Mouse (Mus musculus): ENCODE results near the gene Arhgef19. TPM values are rescaled to one million over a fixed set of nuclear protein-coding genes. Genes with fewer than 3 reads are reported as not detected.

Gene Arhgef19
- total RNA-seq, 4 experiments from 2014 or later: 13.7 to 18.3 (median 15.8) TPM

DNA sequence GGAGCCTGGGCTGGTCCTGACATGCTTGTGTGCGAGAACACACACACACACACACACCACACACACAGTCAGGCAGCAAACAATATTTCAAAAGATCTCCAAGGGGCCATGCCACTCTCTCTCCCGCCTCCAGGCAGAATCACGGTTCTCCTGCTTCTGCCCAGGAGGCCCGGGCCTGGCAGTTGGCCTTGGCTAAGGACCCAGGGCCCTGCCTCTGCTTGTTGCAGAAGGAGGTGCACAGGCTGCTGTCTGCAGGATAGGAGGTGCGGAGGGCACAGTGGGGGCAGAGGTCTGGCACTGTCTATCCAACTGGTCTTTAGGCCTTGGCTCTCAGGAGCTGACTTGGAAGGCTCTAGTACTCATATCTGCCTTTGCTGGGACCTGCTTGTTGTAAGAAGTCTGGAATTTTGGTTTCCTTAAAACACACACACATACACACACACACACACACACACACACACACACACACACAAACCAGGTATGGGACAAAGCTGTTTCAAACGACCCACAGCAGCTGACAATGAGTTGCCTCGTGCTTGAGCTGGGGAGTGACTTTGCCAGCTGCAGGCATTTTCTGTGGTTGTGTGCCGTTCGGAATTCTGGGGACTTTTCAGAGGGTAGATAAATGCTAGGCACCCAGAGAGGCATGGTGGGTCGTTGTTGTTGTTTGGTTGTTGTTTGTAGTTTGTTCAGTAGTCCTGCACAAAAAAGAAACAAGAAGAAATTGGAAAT lies 23.8 kb downstream of the Arhgef19 start:
- DNase-seq (ENCODE audit: low spot score in 2 of 2): no peak

DNA sequence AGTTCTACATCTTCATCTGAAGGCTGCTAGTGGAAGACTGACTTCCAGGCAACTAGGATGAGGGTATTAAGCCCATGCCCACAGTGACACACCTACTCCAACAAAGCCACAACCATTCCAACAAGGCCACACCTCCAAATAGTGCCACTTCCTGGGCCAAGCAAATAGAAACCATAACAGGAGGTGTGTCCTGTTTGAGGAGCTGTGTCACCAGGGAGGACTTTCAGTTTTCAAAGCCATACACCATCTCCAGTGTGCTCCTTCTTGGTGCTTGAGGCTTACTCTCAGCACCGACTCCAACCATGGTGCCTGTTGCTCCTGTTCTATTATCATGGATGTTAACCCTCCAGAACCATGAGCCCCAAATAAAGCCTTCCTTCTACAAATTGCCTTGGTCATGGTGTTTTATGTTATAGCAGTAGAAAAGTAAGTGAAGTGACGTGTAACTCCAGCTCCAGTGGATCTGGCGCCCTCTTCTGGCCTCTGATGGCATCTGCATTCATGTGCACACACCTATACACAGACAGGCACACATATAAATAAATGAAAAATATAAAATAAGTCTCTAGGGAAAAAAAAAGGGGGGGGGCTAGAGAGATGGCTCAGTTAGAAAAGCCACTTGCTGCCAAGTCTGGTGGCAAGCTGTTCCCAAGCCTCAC lies 26.8 kb downstream of the Arhgef19 start:
- DNase-seq (ENCODE audit: low spot score in 2 of 2): no peak

DNA sequence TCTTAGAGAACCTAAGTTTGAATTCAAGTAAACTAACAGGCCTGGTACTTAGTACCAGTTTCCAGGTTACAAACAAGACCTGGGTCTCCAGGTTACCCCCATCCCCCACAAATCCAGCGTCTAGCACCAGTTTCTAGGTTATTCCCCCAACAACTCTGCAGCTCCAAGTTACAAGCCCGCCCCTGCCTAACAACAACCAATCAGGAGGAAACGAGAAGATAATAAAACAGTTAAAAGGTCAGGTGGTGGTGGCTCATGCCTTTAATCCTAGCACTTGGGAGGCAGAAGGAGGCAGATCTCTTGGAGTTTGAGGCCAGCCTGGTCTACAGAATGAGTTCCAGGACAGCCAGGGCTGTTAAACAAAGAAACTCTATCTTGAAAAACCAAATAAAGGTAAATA lies 28.0 kb downstream of the Arhgef19 start:
- no peak for DNase-seq (ENCODE audit: low spot score in 2 of 2)

- DNase-seq (ENCODE audit: low spot score in 2 of 2): peak in 1 of 2 experiments; percentile 70
Measured at GRCm38 (mm10) chr4:141267837-141268236, 28.5 kb downstream of the Arhgef19 start.

DNA sequence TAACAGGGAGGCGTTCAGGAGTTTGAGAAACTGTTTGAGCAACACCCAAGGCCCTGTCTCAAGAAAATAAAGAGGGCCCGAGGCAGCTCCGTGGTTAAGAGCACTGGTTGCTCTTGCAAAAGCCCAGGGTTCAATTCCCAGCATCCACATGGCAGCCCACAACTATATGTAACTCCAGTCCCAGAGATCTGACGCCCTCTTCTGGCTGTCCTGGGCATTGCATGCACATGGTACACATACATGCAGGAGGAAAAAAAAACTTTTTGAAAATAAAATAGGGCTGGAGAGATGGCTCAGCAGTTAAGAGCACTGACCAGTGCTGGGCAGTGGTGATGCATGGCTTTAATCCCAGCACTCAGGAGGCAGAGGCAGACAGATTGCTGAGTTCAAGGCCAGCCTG lies 29.1 kb downstream of the Arhgef19 start:
- no peak for DNase-seq (ENCODE audit: low spot score in 2 of 2)

DNA sequence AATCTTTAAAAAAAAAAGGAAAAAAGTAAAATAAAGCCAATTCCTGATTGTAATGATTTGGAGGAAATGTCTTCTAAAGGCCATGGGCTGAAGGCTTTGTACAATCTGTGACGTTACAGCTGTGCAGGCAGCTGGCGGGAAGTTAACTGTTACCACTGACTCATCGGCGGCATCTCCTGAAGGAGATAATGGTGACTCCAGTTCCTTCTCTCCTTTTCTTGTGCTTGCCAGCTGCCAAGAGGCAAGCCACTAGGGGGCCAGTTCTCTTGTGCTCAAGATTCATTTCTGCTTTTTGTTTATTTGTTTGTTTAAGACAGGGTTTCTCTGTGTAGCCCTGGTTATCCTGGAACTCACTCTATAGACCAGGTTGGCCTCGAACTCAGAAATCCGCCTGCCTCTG lies 29.8 kb downstream of the Arhgef19 start:
- DNase-seq (ENCODE audit: low spot score in 2 of 2): no peak

- no peak for DNase-seq (ENCODE audit: low spot score in 2 of 2)
Measured at GRCm38 (mm10) chr4:141270201-141270940, 31.1 kb downstream of the Arhgef19 start.

- DNase-seq (ENCODE audit: low spot score in 2 of 2): no peak
Measured at GRCm38 (mm10) chr4:141271228-141271627, 31.9 kb downstream of the Arhgef19 start.

DNA sequence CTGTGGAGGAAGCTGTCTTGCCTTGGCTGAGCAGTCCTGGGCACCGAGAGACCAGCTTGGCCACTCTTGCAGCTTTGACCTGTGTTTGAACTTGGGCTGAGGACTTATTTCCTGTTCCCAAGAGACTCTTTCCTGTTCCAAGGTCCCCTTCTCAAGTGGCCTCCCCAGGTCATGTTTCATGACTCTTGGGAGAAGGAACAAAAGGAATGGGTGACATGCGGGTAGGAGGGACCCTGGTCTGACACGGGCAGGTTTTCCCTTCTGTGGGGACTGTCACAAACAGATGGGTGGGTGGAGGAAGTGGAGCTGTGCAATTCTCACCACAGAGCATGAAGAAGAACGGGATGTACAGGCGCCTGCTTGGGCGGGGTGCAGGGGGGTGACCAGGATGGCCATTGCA lies 32.4 kb downstream of the Arhgef19 start:
- DNase-seq (ENCODE audit: low spot score in 2 of 2): no peak

- no peak for DNase-seq (ENCODE audit: low spot score in 2 of 2)
Measured at GRCm38 (mm10) chr4:141272878-141273277, 33.6 kb downstream of the Arhgef19 start.

DNA sequence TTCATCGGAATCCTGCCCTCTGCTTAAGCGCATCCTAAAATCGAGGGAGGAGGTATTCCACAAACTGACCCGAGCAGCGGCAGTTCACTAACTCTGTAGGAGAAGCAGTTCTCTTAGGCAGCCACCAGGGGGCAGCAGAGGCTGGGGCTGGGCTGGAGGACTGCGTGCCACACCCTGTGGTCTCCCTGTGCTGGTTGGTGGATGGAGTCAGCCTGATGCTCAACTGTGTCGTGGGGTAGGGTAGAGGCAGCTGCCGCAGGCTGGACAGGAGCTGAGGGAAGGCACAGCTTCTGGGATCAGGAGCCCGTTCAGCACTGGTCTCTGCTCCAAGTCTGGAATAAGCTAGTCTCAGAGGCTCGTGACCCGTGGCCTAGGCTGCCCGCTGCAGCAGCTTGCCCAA lies 34.0 kb downstream of the Arhgef19 start:
- DNase-seq (ENCODE audit: low spot score in 2 of 2): peak; percentile 30 to 52

DNA sequence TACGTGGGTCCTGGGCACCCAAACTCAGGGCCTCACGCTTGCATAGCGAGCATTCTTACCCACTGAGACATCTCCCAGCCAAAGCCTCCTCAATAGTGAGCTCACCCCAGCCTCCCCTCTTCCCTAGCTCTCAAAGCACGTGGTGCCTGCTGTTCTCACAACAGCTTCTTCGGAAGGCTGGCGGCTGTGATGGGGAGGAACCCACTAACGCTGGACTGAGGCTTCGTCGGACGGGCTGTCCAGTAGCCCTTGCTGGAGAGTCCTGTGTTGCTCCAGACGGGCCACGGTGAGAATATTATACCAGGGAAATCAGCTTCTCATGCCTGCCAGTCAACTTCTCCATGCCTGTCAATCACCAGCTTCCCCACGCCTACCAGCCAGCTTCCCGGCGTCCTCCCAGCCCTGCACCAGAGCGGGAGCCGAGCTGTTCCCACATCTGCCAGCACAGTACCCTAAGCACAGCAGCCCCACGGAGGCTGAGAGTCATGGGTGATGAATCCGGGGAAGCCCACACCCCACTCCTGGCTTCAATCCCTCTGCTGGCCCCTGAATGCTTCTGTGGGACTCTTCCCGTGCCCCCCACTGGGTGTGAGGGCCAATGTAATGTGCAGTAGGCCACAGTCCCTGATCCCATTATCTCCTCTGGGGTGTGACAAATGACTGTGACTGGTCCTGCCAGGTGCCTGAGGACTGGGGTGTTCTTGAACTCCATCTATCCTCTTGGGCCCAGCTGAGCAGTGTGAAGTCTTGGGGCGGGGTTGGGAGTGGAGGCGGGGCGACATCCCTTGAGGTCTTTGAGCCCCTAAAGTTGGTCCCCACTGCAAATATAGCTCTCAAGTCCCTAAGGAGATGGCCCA lies 35.4 kb downstream of the Arhgef19 start:
- DNase-seq (ENCODE audit: low spot score in 2 of 2): no peak

GRCm38 (mm10) chr4:141277157-141277556 lies 37.9 kb downstream of the Arhgef19 start:
- DNase-seq (ENCODE audit: low spot score in 2 of 2): no peak

DNA sequence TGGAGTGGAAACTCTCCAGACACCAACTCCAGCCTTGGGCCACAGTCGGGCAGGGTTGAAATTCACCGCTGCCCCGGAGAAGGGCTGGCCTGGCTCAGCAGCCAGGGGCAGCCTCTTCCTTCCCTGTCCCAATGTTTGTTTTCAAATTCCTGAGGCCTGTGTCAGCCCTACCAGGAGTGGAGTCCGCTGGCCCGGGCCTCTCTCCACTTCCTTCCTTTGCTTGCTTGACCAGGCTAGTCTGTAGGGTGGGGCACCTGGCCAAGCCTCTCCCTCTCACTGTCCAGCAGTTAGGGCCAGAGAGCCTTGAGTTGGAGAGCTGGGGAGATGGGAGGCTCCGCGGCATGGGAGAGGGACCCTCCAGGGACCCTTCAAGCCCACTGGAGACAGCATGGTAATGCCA lies 38.9 kb downstream of the Arhgef19 start:
- DNase-seq (ENCODE audit: low spot score in 2 of 2): no peak

DNA sequence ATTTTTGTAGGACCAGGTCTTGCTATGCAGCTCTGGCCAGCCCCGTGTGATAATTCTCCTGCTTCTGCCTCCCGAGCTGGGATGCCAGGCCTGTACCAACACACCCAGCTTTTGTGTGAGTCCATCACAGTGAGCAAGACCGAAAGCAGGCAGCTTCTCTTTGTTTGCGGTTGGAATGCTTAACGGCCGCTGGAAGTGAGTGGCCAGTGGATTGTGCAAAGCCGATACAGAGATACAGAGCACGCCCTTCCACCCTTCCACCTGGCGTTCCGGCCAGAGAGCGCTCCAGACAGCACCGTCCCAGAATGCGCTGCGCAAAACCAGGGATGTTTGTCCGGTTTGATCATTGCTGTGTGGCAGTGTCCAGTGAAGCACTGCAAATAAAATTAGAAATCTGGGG lies 40.0 kb downstream of the Arhgef19 start:
- no peak for DNase-seq (ENCODE audit: low spot score in 2 of 2)

DNA sequence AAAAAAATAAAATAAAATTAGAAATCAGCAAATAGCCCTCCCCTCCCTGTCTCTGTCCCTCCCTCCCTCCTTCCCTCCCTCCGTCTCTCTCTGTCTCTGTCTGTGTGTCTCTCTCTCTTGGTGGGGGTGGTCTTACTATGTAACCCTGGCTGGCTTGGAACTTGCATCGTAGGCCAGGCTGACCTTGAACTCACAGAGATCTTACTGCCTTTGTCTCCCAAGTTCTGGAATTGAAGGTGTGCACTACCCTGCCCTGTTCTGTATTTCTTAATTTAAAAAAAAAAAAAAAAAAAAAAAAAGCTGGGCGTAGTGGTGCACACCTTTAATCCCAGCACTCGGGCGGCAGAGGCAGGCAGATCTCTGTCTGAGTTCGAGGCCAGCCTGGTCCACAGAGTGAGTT lies 40.5 kb downstream of the Arhgef19 start:
- DNase-seq (ENCODE audit: low spot score in 2 of 2): no peak

DNA sequence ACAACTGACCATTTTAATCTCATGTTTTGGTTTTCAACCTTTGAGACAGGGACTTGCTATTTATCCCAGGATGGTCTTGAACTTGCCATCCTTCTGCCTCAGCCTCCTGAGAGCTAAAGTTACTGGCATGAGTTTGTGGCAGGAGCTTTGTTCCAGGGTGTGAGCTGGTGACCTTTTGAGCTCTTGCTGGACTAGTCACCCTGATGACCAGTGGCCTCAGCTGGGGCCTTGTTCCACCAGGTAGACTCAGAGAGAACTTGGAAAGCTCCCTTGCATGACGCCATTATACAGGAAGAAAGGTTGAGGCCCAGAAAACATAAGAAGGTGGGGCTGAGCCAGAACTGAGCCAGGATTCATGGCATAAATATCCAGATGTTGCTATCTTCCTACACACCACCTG lies 41.2 kb downstream of the Arhgef19 start:
- no peak for DNase-seq (ENCODE audit: low spot score in 2 of 2)

- DNase-seq (ENCODE audit: low spot score in 2 of 2): no peak
Measured at GRCm38 (mm10) chr4:141281153-141281552, 41.9 kb downstream of the Arhgef19 start.

- DNase-seq (ENCODE audit: low spot score in 2 of 2): no peak
Measured at GRCm38 (mm10) chr4:141281578-141281977, 42.3 kb downstream of the Arhgef19 start.

GRCm38 (mm10) chr4:141282087-141282486 lies 42.8 kb downstream of the Arhgef19 start:
- DNase-seq (ENCODE audit: low spot score in 2 of 2): no peak

DNA sequence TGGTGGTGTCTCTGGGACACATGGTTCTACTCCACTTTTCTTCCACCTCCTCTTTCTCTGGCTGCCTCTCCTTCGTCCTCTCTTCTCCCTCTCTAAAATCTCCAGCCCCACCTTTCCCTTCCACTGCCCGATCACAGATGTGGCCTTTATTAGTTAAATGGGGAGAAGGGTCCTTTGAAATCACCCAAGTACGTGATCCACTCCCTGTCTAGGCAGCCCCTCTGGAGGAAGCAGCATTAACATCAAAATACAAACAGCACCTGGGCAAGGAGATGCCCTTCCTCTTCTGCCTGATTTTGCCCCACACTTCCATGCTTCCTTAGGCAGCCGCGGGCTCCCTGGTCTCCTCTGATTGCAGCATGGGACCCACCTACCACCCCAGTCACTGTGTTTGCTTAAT lies 43.3 kb downstream of the Arhgef19 start:
- DNase-seq (ENCODE audit: low spot score in 2 of 2): no peak

Data from left cerebral cortex, adult 8-10 months (tissue).